Mouse (Mus musculus): Measurements from ENCODE around the gene Gm379. TPM values are rescaled to one million over a fixed set of nuclear protein-coding genes. Genes with fewer than 3 reads are reported as not detected.

The Gm379 gene
- not detected for polyA plus RNA-seq (2017; shearing (Covaris generic))

GRCm38 (mm10) chrX:108664885-108665284 is at the start of gene Gm379:
Gene Gm379 (minus strand): TSS chrX:108664891.

Other genes with a start within 250 kb of the Gm379 start
- 4.3 TPM for gene Brwd3, start 169.5 kb upstream of the Gm379 start, polyA plus RNA-seq (2017; shearing (Covaris generic))

All from inflammation-experienced regulatory T-cells, adult 16 weeks (primary cell).